Mouse (Mus musculus) liver, embryonic 14.5 days (tissue): ENCODE measurements around the gene Rin3. TPM values are rescaled to one million over a fixed set of nuclear protein-coding genes. Genes with fewer than 3 reads are reported as not detected.

Experiments used
- ATAC-seq: fragments of 200-750 bp; cut with Nextera tagmentation; 2 replicates; pipeline ENCODE4 v1.8.0; 2017; ENCODE audit warnings: moderate number of reproducible peaks, mild to moderate bottlenecking, moderate library complexity; ENCODE audit not compliant: insufficient read depth
- DNase-seq, 3 experiments: peaks; one replicate each; pipeline ENCODE4 v3.0.0-alpha.2; 2012 to 2013; ENCODE audit warnings: low read depth in 3 of 3, low spot score in 3 of 3
- H3K27ac ChIP-seq: fragments of 300-500 bp; sonication (generic); 2 replicates; pipeline ENCODE4 v1.5.1; 2014; ENCODE audit warnings: moderate library complexity, mild to moderate bottlenecking, control low read depth, inconsistent platforms
- H3K27me3 ChIP-seq: fragments of 300-500 bp; sonication (generic); 2 replicates; pipeline ENCODE4 v1.6.1; 2014; ENCODE audit warnings: mild to moderate bottlenecking, low read length, moderate library complexity; ENCODE audit not compliant: control insufficient read depth, insufficient read depth
- H3K36me3 ChIP-seq: fragments of 300-500 bp; sonication (generic); replicated peaks from 2 replicates; pipeline ENCODE4 v1.6.1; 2014; ENCODE audit warnings: low read depth; ENCODE audit not compliant: control insufficient read depth, insufficient read depth
- H3K4me1 ChIP-seq, 2 experiments: fragments of 200-500 bp in 1 of 2; fragments of 300-500 bp in 1 of 2; sonication (generic) in 1 of 2; replicated peaks; 2 replicates each; pipeline ENCODE4 v1.6.1; 2012 to 2014; ENCODE audit warnings: antibody characterized with exemption in 1 of 2, inconsistent platforms in 1 of 2, low read length in 1 of 2; ENCODE audit not compliant: control insufficient read depth in 2 of 2, insufficient read depth in 2 of 2
- H3K4me2 ChIP-seq: fragments of 300-500 bp; sonication (generic); 2 replicates; pipeline ENCODE4 v1.6.1; 2014; ENCODE audit warnings: low read depth, mild to moderate bottlenecking, control low read depth, moderate library complexity
- H3K4me3 ChIP-seq, 2 experiments: fragments of 200-500 bp in 1 of 2; fragments of 300-500 bp in 1 of 2; sonication (generic) in 1 of 2; 2 replicates each; pipeline ENCODE4 v1.5.1; 2012 to 2014; ENCODE audit warnings: low read depth in 2 of 2, low read length in 2 of 2, mild to moderate bottlenecking in 2 of 2, control low read depth in 1 of 2, inconsistent platforms in 1 of 2, moderate library complexity in 1 of 2; ENCODE audit not compliant: insufficient read depth in 1 of 2
- H3K9ac ChIP-seq: fragments of 300-500 bp; sonication (generic); replicated peaks from 2 replicates; pipeline ENCODE4 v1.6.1; 2014; ENCODE audit warnings: mild to moderate bottlenecking, control low read depth, moderate library complexity
- H3K9me3 ChIP-seq: fragments of 300-500 bp; sonication (generic); 2 replicates; pipeline ENCODE4 v1.6.1; 2016; ENCODE audit warnings: low read length, mixed read lengths; ENCODE audit not compliant: control insufficient read depth
- CTCF ChIP-seq: IDR thresholded peaks from 2 replicates; pipeline ENCODE4 v1.5.1; 2016; ENCODE audit warnings: antibody characterized with exemption, low read depth, control low read depth
- EP300 ChIP-seq: IDR thresholded peaks from 2 replicates; pipeline ENCODE4 v1.6.1; 2016; ENCODE audit warnings: antibody characterized with exemption, low read depth
- WGBS: fragments of 180-500 bp; shearing (Covaris S2); extraction: QIAGEN DNeasy Blood & Tissue Kit; methylation state at CpG from one replicate; pipeline ENCODE4 v1.1.7; 2014; ENCODE audit not compliant: insufficient replicate concordance; 5-methylcytosine and 5-hydroxymethylcytosine counted together
- polyA plus RNA-seq, 2 experiments: library from polyadenylated mRNA; depleted of rRNA in 1 of 2; stranded (reverse) in 1 of 2; unstranded in 1 of 2; fragments of >200 nt; fragmentation: Nextera tagmentation in 1 of 2; extraction: Ambion mirVana in 1 of 2; gene quantifications; 2 replicates each; pipeline versions ENCODE4 v1.2.1 to v1.2.3; 2012 to 2014

The Rin3 gene
- polyA plus RNA-seq, 2 experiments, result 3.1 to 4.5 TPM

- H3K4me2 ChIP-seq, result no peak overlapping the region
- DNase-seq, result no peak
- 22% methylated on average over 1 of the region's 1 CpGs for WGBS
These were observed 18.7 kb downstream of the Rin3 start for GRCm38 (mm10) chr12:102301585-102301984.

GRCm38 (mm10) chr12:102302322-102302721 is 19.5 kb downstream of the Rin3 start:
- 48% methylated on average over 9 of the region's 9 CpGs for WGBS
- H3K4me1 ChIP-seq, result peaks cover 0 to 45% of the 10 kb centered on the region in 2 experiments; a peak in 2 of 4 replicates
- no peaks in the 10 kb centered on the region for H3K36me3 ChIP-seq
- no peaks in the 10 kb centered on the region for H3K9me3 ChIP-seq
- no peak overlapping the region for H3K4me2 ChIP-seq
- DNase-seq (no peak), ATAC-seq (no peak)
- H3K9ac ChIP-seq, result no peak overlapping the region
- no peaks in the 10 kb centered on the region for H3K27me3 ChIP-seq
- H3K4me3 ChIP-seq, result no peak overlapping the region
- TF ChIP-seq CTCF (no peak), EP300 (no peak)
- no peak overlapping the region for H3K27ac ChIP-seq

More at GRCm38 (mm10) chr12:102301585-102301984, 18.7 kb downstream of the Rin3 start:
- H3K27ac ChIP-seq, result no peak overlapping the region
- H3K27me3 ChIP-seq, result no peaks in the 10 kb centered on the region
- TF ChIP-seq CTCF (no peak), EP300 (no peak)
- no peak overlapping the region for H3K9ac ChIP-seq
- no peak overlapping the region for H3K4me3 ChIP-seq
- no peak for ATAC-seq
- H3K9me3 ChIP-seq, result no peaks in the 10 kb centered on the region
- H3K36me3 ChIP-seq, result no peaks in the 10 kb centered on the region
- H3K4me1 ChIP-seq, result peaks cover 0 to 51% of the 10 kb centered on the region in 2 experiments; a peak in 2 of 4 replicates

DNA sequence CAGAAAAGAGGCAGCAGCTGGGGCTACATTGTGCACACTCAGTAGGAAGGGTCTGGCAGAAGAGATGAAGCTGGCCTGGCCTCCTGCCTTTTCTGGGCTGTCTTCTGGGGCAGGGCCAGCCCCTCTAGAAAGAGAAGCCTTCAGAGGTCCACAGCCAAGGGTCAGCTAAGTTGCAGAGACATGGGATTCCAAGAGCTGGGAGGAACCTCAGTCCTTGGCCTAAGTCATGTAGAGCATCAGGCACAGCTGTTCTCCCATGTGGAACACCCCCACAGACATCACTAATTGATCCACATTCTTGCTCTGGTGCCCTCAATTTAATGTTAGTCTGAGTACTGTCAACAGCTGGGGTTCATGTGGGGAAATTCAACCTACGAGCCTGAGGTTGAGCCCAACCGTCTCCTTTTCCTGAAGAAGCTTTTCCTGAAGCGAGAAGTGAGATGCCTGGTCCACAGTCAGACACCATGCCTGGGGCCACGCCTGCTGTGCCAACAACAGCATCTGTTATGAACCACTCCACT is 20.0 kb downstream of the Rin3 start:
- Histone ChIP-seq H3K27ac (no peak overlapping the region), H3K4me3 (no peak overlapping the region), H3K4me2 (no peak overlapping the region), H3K36me3 (no peaks in the 10 kb centered on the region), H3K27me3 (no peaks in the 10 kb centered on the region), H3K9ac (no peak overlapping the region), H3K9me3 (no peaks in the 10 kb centered on the region), H3K4me1 (peaks cover 0 to 40% of the 10 kb centered on the region in 2 experiments; a peak in 2 of 4 replicates)
- 42% methylated on average over 4 of the region's 4 CpGs for WGBS
- TF ChIP-seq CTCF (no peak), EP300 (no peak)
- no peak for DNase-seq
- no peak for ATAC-seq

- Histone ChIP-seq H3K27ac (no peak overlapping the region), H3K4me3 (no peak overlapping the region), H3K4me2 (no peak overlapping the region), H3K27me3 (no peaks in the 10 kb centered on the region), H3K9ac (no peak overlapping the region), H3K9me3 (no peaks in the 10 kb centered on the region), H3K36me3 (no peaks in the 10 kb centered on the region), H3K4me1 (peaks cover 0 to 45% of the 10 kb centered on the region in 2 experiments; a peak in 2 of 4 replicates)
- 43% methylated on average over 7 of the region's 7 CpGs for WGBS
- no peak for TF ChIP-seq CTCF
- no peak for TF ChIP-seq EP300
- DNase-seq (no peak), ATAC-seq (no peak)
These were observed 21.0 kb downstream of the Rin3 start for GRCm38 (mm10) chr12:102303867-102304266.

GRCm38 (mm10) chr12:102305069-102305836 is 22.4 kb downstream of the Rin3 start:
- no peak overlapping the region for H3K27ac ChIP-seq
- no peak overlapping the region; the same call in 1 of the 2 replicates for H3K4me2 ChIP-seq
- H3K4me3 ChIP-seq, result no peak overlapping the region
- no peak overlapping the region for H3K9ac ChIP-seq
- H3K9me3 ChIP-seq, result no peaks in the 10 kb centered on the region
- WGBS, result 49% methylated on average over 10 of the region's 10 CpGs
- no peak for TF ChIP-seq EP300
- TF ChIP-seq CTCF, result no peak
- no peaks in the 10 kb centered on the region for H3K36me3 ChIP-seq
- no peaks in the 10 kb centered on the region for H3K27me3 ChIP-seq
- ATAC-seq (peak; percentile 56; the same call in 1 of the 2 replicates), DNase-seq (no peak)
- H3K4me1 ChIP-seq, result peaks cover 0 to 52% of the 10 kb centered on the region in 2 experiments; a peak in 2 of 4 replicates
